Mouse (Mus musculus) intestine, embryonic 15.5 days (tissue): ENCODE measurements around the gene Asap2. TPM values are rescaled to one million over a fixed set of nuclear protein-coding genes. Genes with fewer than 3 reads are reported as not detected.

Source experiments
- ATAC-seq: fragments of 200-750 bp; cut with Nextera tagmentation; 2 replicates; pipeline ENCODE4 v1.8.0; 2017; ENCODE audit warnings: moderate TSS enrichment, moderate library complexity
- H3K27ac ChIP-seq: fragments of 300-500 bp; sonication (generic); 2 replicates; pipeline ENCODE4 v1.5.1; 2015; ENCODE audit warnings: mild to moderate bottlenecking, inconsistent platforms
- H3K27me3 ChIP-seq: fragments of 300-500 bp; sonication (generic); replicated peaks from 2 replicates; pipeline ENCODE4 v1.6.1; 2015; ENCODE audit warnings: inconsistent platforms
- H3K36me3 ChIP-seq: fragments of 300-500 bp; sonication (generic); 2 replicates; pipeline ENCODE4 v1.6.1; 2015; ENCODE audit warnings: inconsistent platforms
- H3K4me1 ChIP-seq: fragments of 300-500 bp; sonication (generic); replicated peaks from 2 replicates; pipeline ENCODE4 v1.6.1; 2015; ENCODE audit warnings: inconsistent platforms
- H3K4me2 ChIP-seq: fragments of 300-500 bp; sonication (generic); replicated peaks from 2 replicates; pipeline ENCODE4 v1.6.1; 2015; ENCODE audit warnings: mild to moderate bottlenecking, inconsistent platforms
- H3K4me3 ChIP-seq: fragments of 300-500 bp; sonication (generic); replicated peaks from 2 replicates; pipeline ENCODE4 v1.5.1; 2015; ENCODE audit warnings: inconsistent platforms
- H3K9ac ChIP-seq: fragments of 300-500 bp; sonication (generic); 2 replicates; pipeline ENCODE4 v1.6.1; 2015; ENCODE audit warnings: inconsistent platforms
- H3K9me3 ChIP-seq: fragments of 300-500 bp; sonication (generic); 2 replicates; pipeline ENCODE4 v1.6.1; 2016; ENCODE audit warnings: inconsistent platforms
- WGBS: fragments of 180-500 bp; shearing (Covaris S2); methylation state at CpG from one replicate; pipeline ENCODE4 v1.1.7; 2015; 5-methylcytosine and 5-hydroxymethylcytosine counted together
- polyA plus RNA-seq: library from polyadenylated mRNA; unstranded; fragments of >200 nt; fragmentation: Nextera tagmentation; extraction: Ambion mirVana; gene quantifications from 2 replicates; pipeline ENCODE4 v1.2.1, GENCODE M21; 2015

Asap2 gene
- polyA plus RNA-seq, 1 experiment from 2014 or later, result 6.9 TPM

- Histone ChIP-seq H3K4me3 (no peak overlapping the region), H3K36me3 (peaks cover 17% of the 10 kb centered on the region), H3K9me3 (no peaks in the 10 kb centered on the region), H3K27ac (no peak overlapping the region), H3K27me3 (no peaks in the 10 kb centered on the region), H3K9ac (no peak overlapping the region), H3K4me2 (no peak overlapping the region), H3K4me1 (peaks cover 15% of the 10 kb centered on the region)
- 87% methylated on average over 3 of the region's 3 CpGs for WGBS
- no peak for ATAC-seq
These were observed 298.6 kb downstream of the Asap2 start for GRCm38 (mm10) chr12:21288716-21289395.

- H3K27ac ChIP-seq, result no peak overlapping the region
- H3K4me2 ChIP-seq, result no peak overlapping the region
- no peak for ATAC-seq
These were observed 299.4 kb downstream of the Asap2 start for GRCm38 (mm10) chr12:21289651-21290050.

GRCm38 (mm10) chr12:21298856-21299255, 308.6 kb downstream of the Asap2 start:
- H3K4me3 ChIP-seq, result no peak overlapping the region
- H3K9me3 ChIP-seq, result no peaks in the 10 kb centered on the region
- no peak for ATAC-seq
- H3K4me2 ChIP-seq, result no peak overlapping the region
- H3K9ac ChIP-seq, result no peak overlapping the region
- H3K27me3 ChIP-seq, result no peaks in the 10 kb centered on the region
- no peak overlapping the region for H3K27ac ChIP-seq
- H3K4me1 ChIP-seq, result 0 out of 2 replicates have a peak, but pooled peaks cover 2% of the 10 kb centered on the region
- WGBS, result 95% methylated on average over 11 of the region's 11 CpGs
- peaks cover 38% of the 10 kb centered on the region for H3K36me3 ChIP-seq

More at GRCm38 (mm10) chr12:21289651-21290050, 299.4 kb downstream of the Asap2 start:
- no peaks in the 10 kb centered on the region for H3K9me3 ChIP-seq
- no peak overlapping the region for H3K9ac ChIP-seq
- peaks cover 24% of the 10 kb centered on the region for H3K36me3 ChIP-seq
- H3K4me3 ChIP-seq, result no peak overlapping the region
- H3K27me3 ChIP-seq, result no peaks in the 10 kb centered on the region
- H3K4me1 ChIP-seq, result peaks cover 15% of the 10 kb centered on the region
- WGBS, result 67% methylated on average over 6 of the region's 6 CpGs

GRCm38 (mm10) chr12:21301324-21301723, 311.1 kb downstream of the Asap2 start:
- H3K27ac ChIP-seq, result no peak overlapping the region
- no peak overlapping the region for H3K4me3 ChIP-seq
- H3K4me2 ChIP-seq, result no peak overlapping the region
- H3K27me3 ChIP-seq, result no peaks in the 10 kb centered on the region
- 82% methylated on average over 7 of the region's 7 CpGs for WGBS
- no peak for ATAC-seq
- H3K4me1 ChIP-seq, result 0 out of 2 replicates have a peak, but pooled peaks cover 2% of the 10 kb centered on the region
- H3K9ac ChIP-seq, result no peak overlapping the region
- peaks cover 27% of the 10 kb centered on the region for H3K36me3 ChIP-seq
- H3K9me3 ChIP-seq, result no peaks in the 10 kb centered on the region

GRCm38 (mm10) chr12:21301932-21302331, 311.7 kb downstream of the Asap2 start:
- 0 out of 2 replicates have a peak, but pooled peaks cover 2% of the 10 kb centered on the region for H3K4me1 ChIP-seq
- no peak overlapping the region for H3K9ac ChIP-seq
- H3K27ac ChIP-seq, result no peak overlapping the region
- no peak overlapping the region for H3K4me3 ChIP-seq
- 30% methylated on average over 8 of the region's 8 CpGs for WGBS
- no peaks in the 10 kb centered on the region for H3K27me3 ChIP-seq
- peak; percentile 55; the same call in 1 of the 2 replicates for ATAC-seq
- H3K9me3 ChIP-seq, result no peaks in the 10 kb centered on the region
- no peak overlapping the region for H3K4me2 ChIP-seq
- peaks cover 28% of the 10 kb centered on the region for H3K36me3 ChIP-seq

- Histone ChIP-seq H3K4me1 (0 out of 2 replicates have a peak, but pooled peaks cover 2% of the 10 kb centered on the region), H3K27me3 (no peaks in the 10 kb centered on the region), H3K36me3 (peaks cover 26% of the 10 kb centered on the region), H3K27ac (no peak overlapping the region), H3K9ac (no peak overlapping the region), H3K4me3 (no peak overlapping the region), H3K4me2 (no peak overlapping the region), H3K9me3 (no peaks in the 10 kb centered on the region)
- ATAC-seq, result peak; percentile 73
- 43% methylated on average over 5 of the region's 5 CpGs for WGBS
These were observed 312.1 kb downstream of the Asap2 start for GRCm38 (mm10) chr12:21302361-21302783.

- H3K27me3 ChIP-seq, result no peaks in the 10 kb centered on the region
- 95% methylated on average over 4 of the region's 4 CpGs for WGBS
- peaks cover 25% of the 10 kb centered on the region for H3K36me3 ChIP-seq
- 0 out of 2 replicates have a peak, but pooled peaks cover 2% of the 10 kb centered on the region for H3K4me1 ChIP-seq
- no peak overlapping the region for H3K27ac ChIP-seq
- no peak for ATAC-seq
- H3K9ac ChIP-seq, result no peak overlapping the region
- H3K9me3 ChIP-seq, result no peaks in the 10 kb centered on the region
- H3K4me2 ChIP-seq, result no peak overlapping the region
- no peak overlapping the region for H3K4me3 ChIP-seq
These were observed 315.5 kb downstream of the Asap2 start for GRCm38 (mm10) chr12:21305741-21306140.

- no peak overlapping the region for H3K9ac ChIP-seq
- H3K4me2 ChIP-seq, result no peak overlapping the region
- peaks cover 31% of the 10 kb centered on the region for H3K36me3 ChIP-seq
- no peaks in the 10 kb centered on the region for H3K27me3 ChIP-seq
- no peaks in the 10 kb centered on the region for H3K9me3 ChIP-seq
- H3K27ac ChIP-seq, result no peak overlapping the region
- H3K4me3 ChIP-seq, result no peak overlapping the region
- H3K4me1 ChIP-seq, result 0 out of 2 replicates have a peak, but pooled peaks cover 2% of the 10 kb centered on the region
- no peak for ATAC-seq
- WGBS, result 86% methylated on average over 4 of the region's 4 CpGs
These were observed 316.5 kb downstream of the Asap2 start for GRCm38 (mm10) chr12:21306721-21307120.

- Histone ChIP-seq H3K9ac (no peak overlapping the region), H3K4me2 (no peak overlapping the region), H3K27me3 (no peaks in the 10 kb centered on the region), H3K4me1 (0 out of 2 replicates have a peak, but pooled peaks cover 5% of the 10 kb centered on the region), H3K36me3 (peaks cover 36% of the 10 kb centered on the region), H3K4me3 (no peak overlapping the region), H3K9me3 (no peaks in the 10 kb centered on the region), H3K27ac (no peak overlapping the region)
- ATAC-seq, result no peak
- WGBS, result 88% methylated on average over 5 of the region's 5 CpGs
These were observed 321.9 kb downstream of the Asap2 start for GRCm38 (mm10) chr12:21312201-21312600.

- peak within 1 kb of the TSS; percentile 82 for H3K27ac ChIP-seq
- WGBS, result 3% methylated on average over 59 of the region's 59 CpGs
- no peaks in the 10 kb centered on the region for H3K9me3 ChIP-seq
- H3K4me1 ChIP-seq, result 0 out of 2 replicates have a peak, but pooled peaks cover 7% of the 10 kb centered on the region
- peak within 1 kb of the TSS; percentile 72 for H3K9ac ChIP-seq
- H3K4me2 ChIP-seq, result peak within 1 kb of the TSS; percentile 72
- ATAC-seq, result peak; percentile 98
- peaks cover 18% of the 10 kb centered on the region for H3K36me3 ChIP-seq
- H3K27me3 ChIP-seq, result no peaks in the 10 kb centered on the region
- peak within 1 kb of the TSS; percentile 70 for H3K4me3 ChIP-seq
These were observed 325.9 kb downstream of the Asap2 start, which contains the start of gene Iah1 for GRCm38 (mm10) chr12:21315923-21316868. TSS of gene Iah1 (plus strand) at chr12:21316389.

- 0 out of 2 replicates have a peak, but pooled peaks have one; percentile 16 for ATAC-seq
- H3K36me3 ChIP-seq, result peaks cover 17% of the 10 kb centered on the region
- H3K4me2 ChIP-seq, result peak overlapping the region; percentile 72
- peak overlapping the region; percentile 72 for H3K9ac ChIP-seq
- no peaks in the 10 kb centered on the region for H3K9me3 ChIP-seq
- WGBS, result 35% methylated on average over 7 of the region's 7 CpGs
- peak overlapping the region; percentile 70 for H3K4me3 ChIP-seq
- no peak overlapping the region for H3K27ac ChIP-seq
- 0 out of 2 replicates have a peak, but pooled peaks cover 7% of the 10 kb centered on the region for H3K4me1 ChIP-seq
- H3K27me3 ChIP-seq, result no peaks in the 10 kb centered on the region
These were observed 326.6 kb downstream of the Asap2 start for GRCm38 (mm10) chr12:21316869-21317265.
